Mouse (Mus musculus) adrenal gland, adult 8-10 months (tissue): ENCODE results near the gene Vpreb3. TPM values are rescaled to one million over a fixed set of nuclear protein-coding genes. Genes with fewer than 3 reads are reported as not detected.

Experiments used
- DNase-seq: peaks from one replicate; pipeline ENCODE4 v3.0.0; 2022
- total RNA-seq, 4 experiments: library from RNA; stranded (reverse); gene quantifications; 2 replicates each; pipeline ENCODE4 v1.2.4; 2022

The Vpreb3 gene
- total RNA-seq = under 1 TPM in 1 of 4 experiments, not detected in 3; 0.65 TPM

GRCm38 (mm10) chr10:75942736-75943477 is at the start of gene Vpreb3:
Vpreb3 (plus strand) TSS chr10:75943057.
- DNase-seq = no peak

- DNase-seq = peak; percentile 95
These were observed 49.6 kb upstream of the Vpreb3 start, which contains the start of gene Derl3 for GRCm38 (mm10) chr10:75893089-75893750. Derl3 (plus strand) TSS chr10:75893413.

GRCm38 (mm10) chr10:75894601-75895000 is 48.3 kb upstream of the Vpreb3 start:
- no peak for DNase-seq

- no peak for DNase-seq
These were observed 47.1 kb upstream of the Vpreb3 start for GRCm38 (mm10) chr10:75895730-75896129.

- no peak for DNase-seq
These were observed 46.6 kb upstream of the Vpreb3 start for GRCm38 (mm10) chr10:75896208-75896607.

- DNase-seq = peak; percentile 56
These were observed 45.5 kb upstream of the Vpreb3 start for GRCm38 (mm10) chr10:75897373-75897772.

- DNase-seq = no peak
These were observed 44.8 kb upstream of the Vpreb3 start for GRCm38 (mm10) chr10:75898039-75898564.

- peak; percentile 73 for DNase-seq
These were observed 44.0 kb upstream of the Vpreb3 start for GRCm38 (mm10) chr10:75898846-75899245.

GRCm38 (mm10) chr10:75904391-75904790 is 38.5 kb upstream of the Vpreb3 start:
- no peak for DNase-seq

GRCm38 (mm10) chr10:75906882-75907281 is 36.0 kb upstream of the Vpreb3 start:
- no peak for DNase-seq

GRCm38 (mm10) chr10:75910698-75911097 is 32.2 kb upstream of the Vpreb3 start:
- DNase-seq = no peak

GRCm38 (mm10) chr10:75913013-75913589 is 29.8 kb upstream of the Vpreb3 start:
- DNase-seq = no peak

- no peak for DNase-seq
These were observed 27.3 kb upstream of the Vpreb3 start for GRCm38 (mm10) chr10:75915557-75915956.

GRCm38 (mm10) chr10:75916840-75917239 is 26.0 kb upstream of the Vpreb3 start:
- no peak for DNase-seq

GRCm38 (mm10) chr10:75919026-75919425 is 23.8 kb upstream of the Vpreb3 start:
- no peak for DNase-seq

- DNase-seq = peak; percentile 92
These were observed 21.7 kb upstream of the Vpreb3 start, which contains the start of gene Smarcb1 for GRCm38 (mm10) chr10:75921026-75921725. Smarcb1 (minus strand) TSS chr10:75921617.

- no peak for DNase-seq
These were observed 20.9 kb upstream of the Vpreb3 start for GRCm38 (mm10) chr10:75921726-75922560.

GRCm38 (mm10) chr10:75924324-75924723 is 18.5 kb upstream of the Vpreb3 start:
- no peak for DNase-seq

- no peak for DNase-seq
These were observed 16.5 kb upstream of the Vpreb3 start for GRCm38 (mm10) chr10:75926396-75926795.

GRCm38 (mm10) chr10:75930304-75930703 is 12.6 kb upstream of the Vpreb3 start:
- no peak for DNase-seq

GRCm38 (mm10) chr10:75931311-75931710 is 11.5 kb upstream of the Vpreb3 start:
- DNase-seq = no peak
